Mouse (Mus musculus) limb, embryonic 12.5 days (tissue): ENCODE measurements at regions not wholly inside any gene's neighbourhood (a gene's known extent, or its start where the extent isn't known, plus 50 kb on each side); places are given as distances from the start of the nearest gene placed in this dataset. TPM values are rescaled to one million over a fixed set of nuclear protein-coding genes. Genes with fewer than 3 reads are reported as not detected.

Source experiments
- ATAC-seq: fragments of 200-750 bp; cut with Nextera tagmentation; 2 replicates; pipeline ENCODE4 v1.8.0; 2017; ENCODE audit warnings: low read depth, moderate TSS enrichment; ENCODE audit not compliant: insufficient number of reproducible peaks, insufficient read depth, low FRiP score, low TSS enrichment
- H3K27ac ChIP-seq: fragments of 300-500 bp; sonication (generic); 2 replicates; pipeline ENCODE4 v1.5.1; 2016; ENCODE audit warnings: mild to moderate bottlenecking, moderate library complexity
- H3K27me3 ChIP-seq: fragments of 300-500 bp; sonication (generic); 2 replicates; pipeline ENCODE4 v1.6.1; 2016; ENCODE audit warnings: mild to moderate bottlenecking, moderate library complexity
- H3K36me3 ChIP-seq: fragments of 300-500 bp; sonication (generic); 2 replicates; pipeline ENCODE4 v1.6.1; 2016; ENCODE audit warnings: mild to moderate bottlenecking, moderate library complexity
- H3K4me1 ChIP-seq: fragments of 300-500 bp; sonication (generic); replicated peaks from 2 replicates; pipeline ENCODE4 v1.6.1; 2016
- H3K4me2 ChIP-seq: fragments of 300-500 bp; sonication (generic); 2 replicates; pipeline ENCODE4 v1.6.1; 2016; ENCODE audit warnings: mild to moderate bottlenecking, moderate library complexity
- H3K4me3 ChIP-seq: fragments of 300-500 bp; sonication (generic); replicated peaks from 2 replicates; pipeline ENCODE4 v1.5.1; 2016; ENCODE audit warnings: mild to moderate bottlenecking
- H3K9ac ChIP-seq: fragments of 300-500 bp; sonication (generic); replicated peaks from 2 replicates; pipeline ENCODE4 v1.6.1; 2016; ENCODE audit warnings: mild to moderate bottlenecking, moderate library complexity
- H3K9me3 ChIP-seq: fragments of 300-500 bp; sonication (generic); 2 replicates; pipeline ENCODE4 v1.6.1; 2016; ENCODE audit warnings: mild to moderate bottlenecking, moderate library complexity
- WGBS: fragments of 180-500 bp; shearing (Covaris S2); methylation state at CpG from one replicate; pipeline ENCODE4 v1.1.7; 2016; 5-methylcytosine and 5-hydroxymethylcytosine counted together
- microRNA-seq: library from miRNA; unstranded; fragments of <30 nt; microRNA quantifications from one replicate; pipeline ENCODE4, GENCODE M21; 2017

GRCm38 (mm10) chr16:55357686-55358085 is 59.9 kb upstream of the Zpld1 start:
- no peaks in the 10 kb centered on the region for H3K27me3 ChIP-seq
- H3K9ac ChIP-seq = no peak overlapping the region
- WGBS = 42% methylated on average over 4 of the region's 4 CpGs
- no peak overlapping the region for H3K4me3 ChIP-seq
- no peak for ATAC-seq
- no peak overlapping the region for H3K4me2 ChIP-seq
- no peaks in the 10 kb centered on the region for H3K9me3 ChIP-seq
- H3K27ac ChIP-seq = no peak overlapping the region
- H3K36me3 ChIP-seq = no peaks in the 10 kb centered on the region
- no peaks in the 10 kb centered on the region for H3K4me1 ChIP-seq

- no peak for ATAC-seq
- no peaks in the 10 kb centered on the region for H3K27me3 ChIP-seq
- no peak overlapping the region for H3K4me3 ChIP-seq
- no peaks in the 10 kb centered on the region for H3K9me3 ChIP-seq
- H3K9ac ChIP-seq = no peak overlapping the region
- H3K36me3 ChIP-seq = no peaks in the 10 kb centered on the region
- H3K4me2 ChIP-seq = no peak overlapping the region
- H3K27ac ChIP-seq = no peak overlapping the region
- WGBS = 90% methylated on average over 3 of the region's 3 CpGs
- no peaks in the 10 kb centered on the region for H3K4me1 ChIP-seq
Observed at GRCm38 (mm10) chr16:55356097-55356496, 58.3 kb upstream of the Zpld1 start.

Small RNA genes in the stretch of these regions (microRNA-seq; reads per million reads assigned to microRNA genes)
- not detected for gene Mir5118
